Mouse (Mus musculus) limb, embryonic 11.5 days (tissue): Measurements from ENCODE around the gene Bcor. TPM values are rescaled to one million over a fixed set of nuclear protein-coding genes. Genes with fewer than 3 reads are reported as not detected.

Source experiments
- ATAC-seq: fragments of 200-750 bp; cut with Nextera tagmentation; 2 replicates; pipeline ENCODE4 v1.8.0; 2017; ENCODE audit warnings: low read depth; ENCODE audit not compliant: insufficient number of reproducible peaks, low FRiP score, low TSS enrichment
- DNase-seq: peaks from one replicate; pipeline ENCODE4 v3.0.0-alpha.2; 2015; ENCODE audit warnings: low spot score
- H3K27ac ChIP-seq: fragments of 300-500 bp; sonication (generic); replicated peaks from 2 replicates; pipeline ENCODE4 v1.5.1; 2014; ENCODE audit warnings: low read depth, mild to moderate bottlenecking, low read length
- H3K27me3 ChIP-seq: fragments of 300-500 bp; sonication (generic); 2 replicates; pipeline ENCODE4 v1.6.1; 2014; ENCODE audit warnings: mild to moderate bottlenecking, low read length, mixed read lengths; ENCODE audit not compliant: control insufficient read depth, insufficient read depth
- H3K36me3 ChIP-seq: fragments of 300-500 bp; sonication (generic); 2 replicates; pipeline ENCODE4 v1.6.1; 2014; ENCODE audit warnings: mild to moderate bottlenecking, low read length, moderate library complexity, mixed read lengths; ENCODE audit not compliant: control insufficient read depth, insufficient read depth
- H3K4me1 ChIP-seq: fragments of 300-500 bp; sonication (generic); 2 replicates; pipeline ENCODE4 v1.6.1; 2014; ENCODE audit warnings: low read length, mixed read lengths; ENCODE audit not compliant: control insufficient read depth, insufficient read depth
- H3K4me2 ChIP-seq: fragments of 300-500 bp; sonication (generic); 2 replicates; pipeline ENCODE4 v1.6.1; 2014; ENCODE audit warnings: low read depth, mild to moderate bottlenecking, moderate library complexity; ENCODE audit not compliant: severe bottlenecking
- H3K4me3 ChIP-seq: fragments of 300-500 bp; sonication (generic); 2 replicates; pipeline ENCODE4 v1.5.1; 2014; ENCODE audit warnings: low read depth, low read length
- H3K9ac ChIP-seq: fragments of 300-500 bp; sonication (generic); 2 replicates; pipeline ENCODE4 v1.6.1; 2014; ENCODE audit warnings: mild to moderate bottlenecking, low read length
- H3K9me3 ChIP-seq: fragments of 300-500 bp; sonication (generic); 2 replicates; pipeline ENCODE4 v1.6.1; 2016; ENCODE audit warnings: low read length; ENCODE audit not compliant: control insufficient read depth
- WGBS: fragments of 180-500 bp; shearing (Covaris S2); extraction: QIAGEN DNeasy Blood & Tissue Kit; methylation state at CpG from one replicate; pipeline ENCODE4 v1.1.7; 2014; 5-methylcytosine and 5-hydroxymethylcytosine counted together
- polyA plus RNA-seq: library from polyadenylated mRNA; unstranded; fragments of >200 nt; fragmentation: Nextera tagmentation; extraction: Ambion mirVana; gene quantifications from 2 replicates; pipeline ENCODE4 v1.2.1, GENCODE M21; 2014

The Bcor gene
- polyA plus RNA-seq, 1 experiment from 2014 or later = 26.6 TPM

DNA sequence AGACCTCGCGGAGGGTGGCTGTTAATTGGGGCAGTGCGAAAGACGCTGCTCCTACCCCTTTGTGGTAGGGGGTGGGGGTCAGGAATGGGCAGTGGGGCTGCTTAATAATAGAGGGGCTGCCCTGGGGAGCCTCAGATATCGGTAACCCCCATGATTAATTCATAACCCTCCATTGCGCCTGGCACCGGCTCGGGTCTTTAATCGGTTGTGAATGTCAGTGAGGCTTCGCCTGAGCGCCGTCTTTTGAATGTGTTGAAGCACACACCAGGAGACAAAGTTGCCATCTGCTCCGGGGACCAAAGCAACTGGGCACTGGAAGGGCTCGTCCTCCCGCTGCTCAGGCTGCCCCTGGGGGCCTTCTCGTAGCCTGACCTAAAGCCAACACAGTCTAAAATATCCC, 158.8 kb downstream of the Bcor start:
- H3K4me1 ChIP-seq = peaks cover 54% of the 10 kb centered on the region
- peaks cover 69% of the 10 kb centered on the region for H3K27me3 ChIP-seq
- H3K36me3 ChIP-seq = no peaks in the 10 kb centered on the region
- no peak for DNase-seq
- no peak overlapping the region for H3K27ac ChIP-seq
- no peak overlapping the region for H3K4me3 ChIP-seq
- 7% methylated on average over 14 of the region's 16 CpGs for WGBS
- H3K9ac ChIP-seq = no peak overlapping the region
- no peak for ATAC-seq
- 0 out of 2 replicates have a peak overlapping the region, but pooled peaks have one; percentile 1 for H3K4me2 ChIP-seq
- no peaks in the 10 kb centered on the region for H3K9me3 ChIP-seq

GRCm38 (mm10) chrX:12000620-12001019, 159.5 kb downstream of the Bcor start:
- Histone ChIP-seq H3K27me3 (peaks cover 62% of the 10 kb centered on the region), H3K4me2 (0 out of 2 replicates have a peak overlapping the region, but pooled peaks have one; percentile 1), H3K4me3 (no peak overlapping the region), H3K36me3 (no peaks in the 10 kb centered on the region), H3K27ac (no peak overlapping the region), H3K4me1 (peaks cover 50% of the 10 kb centered on the region), H3K9ac (no peak overlapping the region), H3K9me3 (no peaks in the 10 kb centered on the region)
- 6% methylated on average over 13 of the region's 13 CpGs for WGBS
- no peak for DNase-seq
- no peak for ATAC-seq

- peak; percentile 46 for DNase-seq
- ATAC-seq = no peak
- no peaks in the 10 kb centered on the region for H3K36me3 ChIP-seq
- no peak overlapping the region for H3K9ac ChIP-seq
- H3K27me3 ChIP-seq = peaks cover 61% of the 10 kb centered on the region
- no peaks in the 10 kb centered on the region for H3K9me3 ChIP-seq
- 5% methylated on average over 19 of the region's 19 CpGs for WGBS
- peak overlapping the region; percentile 25; the same call in 1 of the 2 replicates for H3K4me2 ChIP-seq
- H3K4me3 ChIP-seq = no peak overlapping the region
- H3K4me1 ChIP-seq = peaks cover 45% of the 10 kb centered on the region
- H3K27ac ChIP-seq = no peak overlapping the region
These were observed 160.2 kb downstream of the Bcor start for GRCm38 (mm10) chrX:11999951-12000350.

- no peaks in the 10 kb centered on the region for H3K9me3 ChIP-seq
- H3K27me3 ChIP-seq = peaks cover 52% of the 10 kb centered on the region
- peak overlapping the region; percentile 61 for H3K4me2 ChIP-seq
- no peak overlapping the region for H3K27ac ChIP-seq
- peak overlapping the region; percentile 27 for H3K4me3 ChIP-seq
- H3K4me1 ChIP-seq = peaks cover 37% of the 10 kb centered on the region
- DNase-seq = peak; percentile 76
- no peaks in the 10 kb centered on the region for H3K36me3 ChIP-seq
- WGBS = 1% methylated on average over 25 of the region's 41 CpGs
- peak; percentile 36; the same call in 1 of the 2 replicates for ATAC-seq
- 0 out of 2 replicates have a peak overlapping the region, but pooled peaks have one; percentile 22 for H3K9ac ChIP-seq
These were observed 161.2 kb downstream of the Bcor start for GRCm38 (mm10) chrX:11998934-11999336.

GRCm38 (mm10) chrX:11996891-11997290, 163.3 kb downstream of the Bcor start:
- Histone ChIP-seq H3K27ac (no peak overlapping the region), H3K36me3 (no peaks in the 10 kb centered on the region), H3K4me3 (no peak overlapping the region), H3K27me3 (peaks cover 39% of the 10 kb centered on the region), H3K9me3 (no peaks in the 10 kb centered on the region), H3K4me1 (peaks cover 21% of the 10 kb centered on the region), H3K4me2 (no peak overlapping the region), H3K9ac (no peak overlapping the region)
- WGBS = 80% methylated on average over 2 of the region's 2 CpGs
- no peak for DNase-seq
- ATAC-seq = no peak

GRCm38 (mm10) chrX:11996489-11996888, 163.7 kb downstream of the Bcor start:
- peaks cover 18% of the 10 kb centered on the region for H3K4me1 ChIP-seq
- no peak for ATAC-seq
- H3K9me3 ChIP-seq = no peaks in the 10 kb centered on the region
- no peak overlapping the region for H3K4me2 ChIP-seq
- WGBS = 73% methylated on average over 8 of the region's 8 CpGs
- H3K9ac ChIP-seq = no peak overlapping the region
- no peak for DNase-seq
- H3K36me3 ChIP-seq = no peaks in the 10 kb centered on the region
- peaks cover 36% of the 10 kb centered on the region for H3K27me3 ChIP-seq
- H3K27ac ChIP-seq = no peak overlapping the region
- no peak overlapping the region for H3K4me3 ChIP-seq

DNA sequence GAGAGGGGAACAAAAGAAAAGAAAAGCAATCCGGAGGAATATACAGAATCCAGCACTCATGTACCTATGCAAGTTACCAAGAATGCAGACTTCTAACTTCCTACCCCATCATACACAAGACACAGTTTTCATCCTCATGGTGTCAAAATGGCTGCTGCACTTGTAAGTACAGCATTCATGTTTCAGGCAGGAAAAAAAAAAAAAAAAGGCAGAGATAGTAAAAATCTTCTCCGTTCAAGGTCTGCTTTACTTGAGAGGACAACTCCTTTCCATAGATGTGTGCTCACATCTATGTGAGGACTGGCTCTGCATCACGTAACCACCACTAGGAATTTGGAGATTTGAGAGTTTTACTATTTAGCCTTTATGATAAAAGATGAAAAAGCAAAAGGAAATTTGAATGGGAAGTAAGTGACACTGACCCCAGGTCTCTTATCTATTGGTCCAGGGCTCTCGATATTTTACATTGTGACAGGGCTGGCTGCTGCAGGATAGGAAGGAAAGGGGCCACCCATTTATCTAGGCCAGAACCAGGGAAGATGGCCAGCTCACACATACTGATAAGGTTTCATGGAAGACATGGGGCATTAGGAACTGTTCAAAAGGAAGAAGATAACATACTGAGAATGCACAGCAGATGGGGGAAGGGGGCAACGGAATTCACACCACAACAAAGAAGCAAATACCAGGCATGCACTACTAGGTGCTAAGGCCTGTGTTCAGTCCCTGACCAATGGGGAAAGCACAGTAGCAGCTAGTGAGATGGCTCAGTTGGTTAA, 166.3 kb downstream of the Bcor start:
- ATAC-seq (no peak), DNase-seq (no peak)
- no peaks in the 10 kb centered on the region for H3K9me3 ChIP-seq
- no peaks in the 10 kb centered on the region for H3K36me3 ChIP-seq
- H3K27ac ChIP-seq = no peak overlapping the region
- no peak overlapping the region for H3K4me2 ChIP-seq
- H3K4me3 ChIP-seq = no peak overlapping the region
- H3K4me1 ChIP-seq = no peaks in the 10 kb centered on the region
- H3K9ac ChIP-seq = no peak overlapping the region
- H3K27me3 ChIP-seq = peaks cover 15% of the 10 kb centered on the region
- 83% methylated on average over 5 of the region's 5 CpGs for WGBS

- Histone ChIP-seq H3K36me3 (no peaks in the 10 kb centered on the region), H3K9me3 (no peaks in the 10 kb centered on the region), H3K4me3 (no peak overlapping the region), H3K27ac (no peak overlapping the region), H3K4me2 (no peak overlapping the region), H3K4me1 (no peaks in the 10 kb centered on the region), H3K9ac (no peak overlapping the region), H3K27me3 (0 out of 2 replicates have a peak, but pooled peaks cover 3% of the 10 kb centered on the region)
- no peak for ATAC-seq
- WGBS = 83% methylated on average over 13 of the region's 13 CpGs
- DNase-seq = no peak
These were observed 170.7 kb downstream of the Bcor start for GRCm38 (mm10) chrX:11989471-11989870.
